Mouse (Mus musculus): Measurements from ENCODE around the gene Bst2.

Bst2 gene

GRCm38 (mm10) chr8:71515043-71515442 is 22.2 kb downstream of the Bst2 start:
- ChIA-PET CTCF (interaction anchor here in 2 of 4 experiments (0.7 to 1.6 kb wide), 4 partner anchors 50 to 111 kb away, joined by 3 to 5 read pairs (median 4); partner anchors contain the start of gene Mrpl34 (in 1 of the 2)), POLR2A (interaction anchor here in 2 of 4 experiments (0.6 to 1.0 kb wide), 5 partner anchors 11 to 106 kb away, joined by 3 to 4 read pairs (median 3); partner anchors contain the start of gene Ccdc194 (in 1 of the 2))

- ChIA-PET CTCF (interaction anchor here in 1 of 4 experiments (1.1 to 1.6 kb wide), 3 partner anchors 9 to 72 kb away, joined by 3 to 5 read pairs (median 5); no protein-coding TSS in a partner anchor), POLR2A (interaction anchor here in 2 of 4 experiments (0.6 to 0.9 kb wide), 4 partner anchors 26 to 786 kb away, joined by 3 to 5 read pairs (median 4); no protein-coding TSS in a partner anchor)
Measured at GRCm38 (mm10) chr8:71513018-71513754, 24.1 kb downstream of the Bst2 start.

DNA sequence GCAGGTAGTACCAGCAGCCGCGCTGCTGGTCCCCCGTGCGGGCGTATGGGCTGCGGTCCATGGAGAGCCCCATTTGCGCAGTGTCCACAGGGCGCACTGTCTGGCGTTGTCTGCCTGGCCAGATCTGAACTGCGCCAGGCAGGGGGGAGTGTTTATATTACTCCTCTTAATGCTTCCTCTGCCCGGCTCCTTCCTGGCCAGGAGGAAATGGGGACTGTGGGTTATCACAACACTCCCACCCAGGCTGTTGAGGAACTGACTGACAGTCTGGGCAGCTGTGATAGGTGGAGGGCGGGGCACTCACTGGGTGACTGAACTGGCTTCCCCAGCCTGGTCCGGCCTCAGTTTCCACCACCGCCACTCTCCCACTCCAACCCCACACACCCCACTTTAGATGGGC is 25.6 kb downstream of the Bst2 start, which contains the start of gene Plvap:
Plvap (minus strand) TSS at position 109 of the 400 bp plus-strand sequence.
- CTCF ChIA-PET, result interaction anchor here in 1 of 4 experiments (1.0 to 1.7 kb wide), 3 partner anchors 10 to 16 kb away, joined by 3 to 5 read pairs (median 4); no protein-coding TSS in a partner anchor
- POLR2A ChIA-PET, result interaction anchor here in 1 of 4 experiments (0.5 to 1.9 kb wide), 3 partner anchors 10 to 159 kb away, joined by 3 to 4 read pairs (median 4); partner anchors contain the start of gene Bst2

GRCm38 (mm10) chr8:71509316-71509715 is 27.9 kb downstream of the Bst2 start:
- ChIA-PET CTCF (interaction anchor here (0.5 to 4.4 kb wide), 16 partner anchors 9 to 689 kb away, joined by 3 to 47 read pairs (median 9); no protein-coding TSS in a partner anchor), POLR2A (interaction anchor here in 3 of 4 experiments (0.7 to 4.3 kb wide), 21 partner anchors 10 to 125 kb away, joined by 3 to 50 read pairs (median 11); partner anchors contain the start of genes Ccdc194 (in 1 of the 3), Dda1 (in 1 of the 3), Gtpbp3 (in 1 of the 3) and Mrpl34 (in 1 of the 3))

GRCm38 (mm10) chr8:71507589-71508104 is 29.6 kb downstream of the Bst2 start:
- ChIA-PET CTCF (interaction anchor here (0.5 to 4.4 kb wide), 42 partner anchors 9 to 610 kb away, joined by 3 to 47 read pairs (median 5); partner anchors contain the start of genes Mrpl34 (in 3 of the 4), Dda1 (in 1 of the 4), Nr2f6 (in 1 of the 4) and Rpl18a (in 1 of the 4)), POLR2A (interaction anchor here (0.6 to 4.3 kb wide), 83 partner anchors 9 to 809 kb away, joined by 3 to 50 read pairs (median 4); partner anchors contain the start of genes Colgalt1 (in 3 of the 4), Mvb12a (in 3 of the 4), Arrdc2 (in 2 of the 4) and Ccdc194 (in 2 of the 4))

DNA sequence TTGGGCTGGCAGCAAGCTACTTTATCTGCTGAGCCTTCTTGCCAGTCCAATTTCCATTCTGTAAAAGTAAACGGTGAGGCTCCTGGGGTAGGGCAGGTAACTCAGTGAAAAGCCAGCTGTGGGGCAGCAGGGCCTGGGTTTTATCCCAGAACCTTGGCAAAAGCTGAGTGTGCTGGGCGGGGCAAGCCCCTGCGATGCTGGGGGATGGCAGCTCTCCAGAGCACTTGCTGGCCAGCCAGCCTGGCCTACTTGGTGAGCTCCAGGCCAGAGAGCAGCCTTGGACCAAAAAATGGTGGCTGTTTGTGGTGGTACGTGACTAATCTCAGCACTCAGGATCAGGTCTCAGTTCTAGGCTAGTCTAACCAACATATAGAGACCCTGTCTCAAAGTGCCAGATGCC is 31.3 kb downstream of the Bst2 start:
- ChIA-PET CTCF (interaction anchor here (0.6 to 4.4 kb wide), 6 partner anchors 13 to 184 kb away, joined by 3 to 14 read pairs (median 3); no protein-coding TSS in a partner anchor), POLR2A (interaction anchor here in 3 of 4 experiments (1.1 to 3.9 kb wide), 3 partner anchors 28 to 666 kb away, joined by 3 to 34 read pairs (median 5); partner anchors contain the start of genes Arrdc2 (in 1 of the 3) and Mvb12a (in 1 of the 3))

- ChIA-PET CTCF (interaction anchor here in 3 of 4 experiments (0.6 to 4.4 kb wide), 5 partner anchors 13 to 183 kb away, joined by 3 to 14 read pairs (median 3); no protein-coding TSS in a partner anchor), POLR2A (interaction anchor here in 2 of 4 experiments (1.1 to 3.9 kb wide), 2 partner anchors 28 to 666 kb away, joined by 3 to 34 read pairs; partner anchors contain the start of gene Arrdc2 (in 1 of the 2))
Measured at GRCm38 (mm10) chr8:71505326-71505725, 31.9 kb downstream of the Bst2 start.

GRCm38 (mm10) chr8:71504349-71504748 is 32.9 kb downstream of the Bst2 start:
- POLR2A ChIA-PET, result interaction anchor here in 1 of 4 experiments (0.6 kb wide), 1 partner anchor 33 kb away, joined by 4 read pairs; no protein-coding TSS in a partner anchor
- CTCF ChIA-PET, result interaction anchor here in 1 of 4 experiments (0.6 kb wide), 1 partner anchor 19 kb away, joined by 3 read pairs; no protein-coding TSS in a partner anchor

- POLR2A ChIA-PET, result interaction anchor here (0.6 to 4.9 kb wide), 36 partner anchors 9 to 1724 kb away, joined by 3 to 50 read pairs (median 4); partner anchors contain the start of genes Mrpl34 (in 3 of the 4), Ccdc194 (in 2 of the 4), Gtpbp3 (in 2 of the 4) and Ap1m1 (in 1 of the 4)
- CTCF ChIA-PET, result interaction anchor here (0.5 to 2.1 kb wide), 27 partner anchors 8 to 619 kb away, joined by 3 to 17 read pairs (median 4); partner anchors contain the start of genes Dda1 (in 1 of the 4) and Mrpl34 (in 1 of the 4)
Measured at GRCm38 (mm10) chr8:71498816-71499690, 38.2 kb downstream of the Bst2 start.

DNA sequence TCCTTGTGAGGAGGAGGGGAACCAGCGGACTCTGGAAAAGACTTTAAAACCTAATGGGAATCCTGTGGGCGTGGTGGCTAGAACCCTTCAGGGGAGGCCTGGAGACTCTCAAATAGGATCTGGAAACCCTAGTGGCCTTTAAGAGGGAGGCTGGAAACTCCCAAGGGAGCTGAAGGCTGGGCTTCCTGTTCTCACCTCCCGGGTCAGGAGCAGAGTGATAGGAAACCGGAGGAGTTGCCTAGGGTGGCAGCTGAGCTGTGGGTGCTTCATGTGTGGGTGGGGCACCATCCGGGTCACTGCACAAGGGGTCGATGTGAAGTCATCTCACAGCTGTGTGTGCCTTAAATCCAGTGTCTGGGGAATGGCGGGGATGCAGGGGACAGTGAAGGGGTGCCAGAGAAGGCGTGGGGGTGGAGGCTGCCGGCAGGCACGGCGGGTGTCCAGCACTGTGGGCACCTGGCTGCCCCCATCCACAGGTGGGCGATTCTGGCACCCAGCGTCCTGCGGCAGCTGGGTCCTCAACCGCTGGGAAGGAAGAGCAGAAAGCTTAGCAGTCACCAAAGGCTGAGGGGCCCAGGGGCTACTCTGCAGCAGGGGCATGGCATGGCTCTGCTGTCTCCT is 39.3 kb downstream of the Bst2 start:
- ChIA-PET POLR2A (interaction anchor here (0.7 to 4.9 kb wide), 33 partner anchors 10 to 800 kb away, joined by 3 to 50 read pairs (median 4); partner anchors contain the start of genes Mrpl34 (in 3 of the 4), Ccdc194 (in 2 of the 4), Gtpbp3 (in 2 of the 4) and Ap1m1 (in 1 of the 4)), CTCF (interaction anchor here (0.5 to 2.1 kb wide), 23 partner anchors 9 to 668 kb away, joined by 3 to 17 read pairs (median 3); partner anchors contain the start of gene Mrpl34 (in 1 of the 4))

DNA sequence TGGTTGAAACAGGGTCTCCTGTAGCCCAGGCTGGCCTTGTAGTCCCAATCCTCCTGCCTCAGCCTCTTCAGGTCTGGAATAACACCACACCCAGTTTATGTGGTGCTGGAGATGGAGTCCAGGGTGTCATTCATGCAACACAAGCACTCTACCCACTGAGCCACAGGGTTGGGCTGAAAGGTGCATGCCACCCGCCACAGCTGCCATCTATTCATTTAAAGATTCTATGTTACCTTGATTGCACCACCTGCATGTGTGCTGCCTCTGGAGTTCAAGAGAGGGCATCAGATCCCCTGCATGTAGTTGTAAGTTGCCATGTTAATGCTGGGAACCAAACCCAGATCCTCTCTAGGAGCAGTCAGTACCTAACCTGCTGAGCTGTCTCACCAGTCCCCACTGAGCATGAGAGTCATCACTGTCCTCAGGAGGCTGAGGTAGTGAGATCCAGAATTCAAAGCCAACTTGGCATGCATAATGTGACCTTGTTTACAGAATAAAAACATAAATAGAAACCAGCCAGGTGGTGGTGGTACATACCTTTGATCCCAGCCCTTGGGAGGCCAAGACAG is 40.1 kb downstream of the Bst2 start:
- ChIA-PET POLR2A (interaction anchor here in 3 of 4 experiments (1.0 to 4.9 kb wide), 10 partner anchors 10 to 799 kb away, joined by 3 to 50 read pairs (median 6); partner anchors contain the start of genes Gtpbp3 (in 1 of the 3), Jund (in 1 of the 3) and Mrpl34 (in 1 of the 3)), CTCF (interaction anchor here in 3 of 4 experiments (0.5 to 2.1 kb wide), 10 partner anchors 11 to 99 kb away, joined by 3 to 17 read pairs (median 4); no protein-coding TSS in a partner anchor)

GRCm38 (mm10) chr8:71496481-71496880 is 40.8 kb downstream of the Bst2 start:
- POLR2A ChIA-PET, result interaction anchor here in 3 of 4 experiments (0.6 to 4.9 kb wide), 9 partner anchors 9 to 819 kb away, joined by 3 to 50 read pairs (median 6); partner anchors contain the start of genes Gtpbp3 (in 1 of the 3) and Mrpl34 (in 1 of the 3)
- CTCF ChIA-PET, result interaction anchor here (0.6 to 1.9 kb wide), 11 partner anchors 10 to 99 kb away, joined by 3 to 9 read pairs (median 3); no protein-coding TSS in a partner anchor

GRCm38 (mm10) chr8:71495811-71496210 is 41.4 kb downstream of the Bst2 start:
- POLR2A ChIA-PET, result interaction anchor here in 3 of 4 experiments (0.6 to 4.9 kb wide), 6 partner anchors 12 to 81 kb away, joined by 3 to 50 read pairs (median 5); partner anchors contain the start of gene Mrpl34 (in 1 of the 3)
- CTCF ChIA-PET, result interaction anchor here (0.7 to 1.7 kb wide), 16 partner anchors 9 to 122 kb away, joined by 3 to 12 read pairs (median 6); partner anchors contain the start of gene Colgalt1 (in 1 of the 4)

DNA sequence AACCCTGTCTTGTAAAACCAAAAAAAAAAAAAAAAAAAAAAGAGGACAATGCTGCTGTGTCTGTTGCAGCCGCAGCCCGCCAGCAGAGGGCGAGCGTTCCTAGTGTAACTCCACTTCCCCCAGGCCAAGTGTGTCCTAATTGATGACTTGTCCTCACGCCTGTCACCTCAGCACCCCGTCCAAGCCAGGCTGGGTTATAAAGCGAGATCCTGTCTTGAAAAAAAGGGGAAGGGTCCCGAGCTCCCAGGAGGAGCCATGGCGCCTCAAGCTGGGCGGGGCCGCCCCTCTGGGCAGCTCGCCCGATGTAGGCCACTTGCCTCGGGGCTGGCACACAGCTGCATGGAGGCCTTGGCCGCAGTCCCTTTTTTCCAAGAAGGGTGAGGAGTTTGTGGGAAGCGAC is 42.2 kb downstream of the Bst2 start:
- ChIA-PET CTCF (interaction anchor here (0.6 to 1.7 kb wide), 21 partner anchors 13 to 1063 kb away, joined by 3 to 12 read pairs (median 4); partner anchors contain the start of gene Colgalt1 (in 1 of the 4)), POLR2A (interaction anchor here in 3 of 4 experiments (0.6 to 4.9 kb wide), 6 partner anchors 10 to 924 kb away, joined by 3 to 50 read pairs (median 4); no protein-coding TSS in a partner anchor)

DNA sequence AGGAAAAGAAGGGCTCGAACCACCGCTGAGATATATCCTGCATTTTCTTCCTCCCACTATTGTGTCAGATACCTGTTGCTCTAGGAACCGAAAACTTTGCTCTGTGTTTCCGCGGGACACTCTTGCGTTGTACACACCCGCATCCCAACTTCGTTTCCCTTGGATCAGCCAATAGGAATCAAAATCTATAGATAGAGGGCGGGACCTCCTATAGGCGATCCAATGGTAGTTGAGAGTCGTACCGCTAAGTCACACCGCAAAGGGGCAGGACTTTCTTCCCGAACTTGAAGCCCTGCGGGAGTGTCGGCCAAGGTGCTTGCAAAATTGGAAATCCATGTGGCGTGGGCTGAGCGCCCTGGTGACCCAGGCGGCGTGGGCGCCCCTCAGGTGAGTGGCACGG is 48.8 kb downstream of the Bst2 start:
- POLR2A ChIA-PET, result interaction anchor here in 3 of 4 experiments (0.5 to 4.4 kb wide), 15 partner anchors 10 to 591 kb away, joined by 3 to 25 read pairs (median 5); partner anchors contain the start of genes Dda1 (in 2 of the 3), Mrpl34 (in 2 of the 3), Abhd8 (in 1 of the 3) and Ankle1 (in 1 of the 3)
- CTCF ChIA-PET, result interaction anchor here in 3 of 4 experiments (0.8 to 2.5 kb wide), 5 partner anchors 11 to 103 kb away, joined by 3 to 6 read pairs (median 3); partner anchors contain the start of gene Mrpl34 (in 1 of the 3)

Data from embryonic stem cell, embryonic (primary cell).